Mouse (Mus musculus) forebrain, embryonic 16.5 days (tissue): ENCODE results near the gene Plxdc1. TPM values are rescaled to one million over a fixed set of nuclear protein-coding genes. Genes with fewer than 3 reads are reported as not detected.

Experiments
- ATAC-seq: fragments of 200-750 bp; cut with Nextera tagmentation; 2 replicates; pipeline ENCODE4 v1.8.0; 2017; ENCODE audit warnings: mild to moderate bottlenecking, moderate library complexity
- H3K27ac ChIP-seq: fragments of 300-500 bp; sonication (generic); 2 replicates; pipeline ENCODE4 v1.5.1; 2014; ENCODE audit warnings: low read length, control low read depth
- H3K27me3 ChIP-seq: fragments of 300-500 bp; sonication (generic); replicated peaks from 2 replicates; pipeline ENCODE4 v1.6.1; 2014; ENCODE audit warnings: low read length; ENCODE audit not compliant: control insufficient read depth, insufficient read depth
- H3K36me3 ChIP-seq: fragments of 300-500 bp; sonication (generic); 2 replicates; pipeline ENCODE4 v1.6.1; 2014; ENCODE audit not compliant: control insufficient read depth, insufficient read depth
- H3K4me1 ChIP-seq: fragments of 300-500 bp; sonication (generic); replicated peaks from 2 replicates; pipeline ENCODE4 v1.6.1; 2014; ENCODE audit warnings: low read length; ENCODE audit not compliant: control insufficient read depth, insufficient read depth
- H3K4me2 ChIP-seq: fragments of 300-500 bp; sonication (generic); 2 replicates; pipeline ENCODE4 v1.6.1; 2014; ENCODE audit warnings: mild to moderate bottlenecking, low read length, control low read depth
- H3K4me3 ChIP-seq: fragments of 300-500 bp; sonication (generic); replicated peaks from 2 replicates; pipeline ENCODE4 v1.5.1; 2014; ENCODE audit warnings: mild to moderate bottlenecking, low read length, control low read depth
- H3K9ac ChIP-seq: fragments of 300-500 bp; sonication (generic); replicated peaks from 2 replicates; pipeline ENCODE4 v1.6.1; 2014; ENCODE audit warnings: low read depth, low read length, control low read depth
- H3K9me3 ChIP-seq: fragments of 300-500 bp; sonication (generic); 2 replicates; pipeline ENCODE4 v1.6.1; 2016; ENCODE audit warnings: low read length; ENCODE audit not compliant: control insufficient read depth
- WGBS: fragments of 180-500 bp; shearing (Covaris S2); extraction: QIAGEN DNeasy Blood & Tissue Kit; methylation state at CpG from one replicate; pipeline ENCODE4 v1.1.7; 2014; 5-methylcytosine and 5-hydroxymethylcytosine counted together
- polyA plus RNA-seq: library from polyadenylated mRNA; unstranded; fragments of >200 nt; fragmentation: Nextera tagmentation; extraction: Ambion mirVana; gene quantifications from 2 replicates; pipeline ENCODE4 v1.2.1, GENCODE M21; 2015

Gene Plxdc1
- polyA plus RNA-seq, 1 experiment from 2014 or later: 0.96 TPM

GRCm38 (mm10) chr11:97923639-97924038, 62.6 kb downstream of the Plxdc1 start:
- 71% methylated on average over 9 of the region's 9 CpGs for WGBS
- Histone ChIP-seq H3K9ac (no peak overlapping the region), H3K4me2 (no peak overlapping the region), H3K4me3 (no peak overlapping the region), H3K27me3 (no peaks in the 10 kb centered on the region), H3K27ac (no peak overlapping the region), H3K36me3 (no peaks in the 10 kb centered on the region), H3K4me1 (no peaks in the 10 kb centered on the region), H3K9me3 (no peaks in the 10 kb centered on the region)
- no peak for ATAC-seq

GRCm38 (mm10) chr11:97915974-97916503, 70.2 kb downstream of the Plxdc1 start:
- no peaks in the 10 kb centered on the region for H3K36me3 ChIP-seq
- no peak for ATAC-seq
- WGBS: 92% methylated on average over 6 of the region's 6 CpGs
- no peaks in the 10 kb centered on the region for H3K4me1 ChIP-seq
- H3K27ac ChIP-seq: no peak overlapping the region
- H3K9ac ChIP-seq: no peak overlapping the region
- no peaks in the 10 kb centered on the region for H3K9me3 ChIP-seq
- H3K27me3 ChIP-seq: no peaks in the 10 kb centered on the region
- H3K4me2 ChIP-seq: no peak overlapping the region
- no peak overlapping the region for H3K4me3 ChIP-seq

- Histone ChIP-seq H3K27ac (no peak overlapping the region), H3K27me3 (no peaks in the 10 kb centered on the region), H3K4me3 (no peak overlapping the region), H3K9ac (no peak overlapping the region), H3K4me1 (no peaks in the 10 kb centered on the region), H3K4me2 (no peak overlapping the region), H3K9me3 (no peaks in the 10 kb centered on the region), H3K36me3 (no peaks in the 10 kb centered on the region)
- no peak for ATAC-seq
- WGBS: 75% methylated on average over 2 of the region's 2 CpGs
These were observed 70.8 kb downstream of the Plxdc1 start for GRCm38 (mm10) chr11:97915471-97915870.

GRCm38 (mm10) chr11:97913111-97913510, 73.1 kb downstream of the Plxdc1 start:
- no peak overlapping the region for H3K4me3 ChIP-seq
- no peak overlapping the region for H3K4me2 ChIP-seq
- H3K36me3 ChIP-seq: no peaks in the 10 kb centered on the region
- no peak overlapping the region for H3K9ac ChIP-seq
- H3K4me1 ChIP-seq: no peaks in the 10 kb centered on the region
- no peak for ATAC-seq
- H3K27me3 ChIP-seq: no peaks in the 10 kb centered on the region
- H3K27ac ChIP-seq: no peak overlapping the region
- 92% methylated on average over 14 of the region's 14 CpGs for WGBS
- no peaks in the 10 kb centered on the region for H3K9me3 ChIP-seq

GRCm38 (mm10) chr11:97908634-97909348, 77.5 kb downstream of the Plxdc1 start:
- no peak overlapping the region for H3K4me3 ChIP-seq
- H3K27ac ChIP-seq: no peak overlapping the region
- no peak overlapping the region for H3K4me2 ChIP-seq
- WGBS: 92% methylated on average over 11 of the region's 11 CpGs
- no peak overlapping the region for H3K9ac ChIP-seq
- no peaks in the 10 kb centered on the region for H3K36me3 ChIP-seq
- no peaks in the 10 kb centered on the region for H3K9me3 ChIP-seq
- no peaks in the 10 kb centered on the region for H3K4me1 ChIP-seq
- H3K27me3 ChIP-seq: no peaks in the 10 kb centered on the region
- ATAC-seq: no peak

GRCm38 (mm10) chr11:97907935-97908334, 78.3 kb downstream of the Plxdc1 start:
- 83% methylated on average over 5 of the region's 5 CpGs for WGBS
- Histone ChIP-seq H3K9me3 (no peaks in the 10 kb centered on the region), H3K27ac (no peak overlapping the region), H3K4me1 (no peaks in the 10 kb centered on the region), H3K27me3 (no peaks in the 10 kb centered on the region), H3K4me2 (no peak overlapping the region), H3K4me3 (no peak overlapping the region), H3K36me3 (no peaks in the 10 kb centered on the region), H3K9ac (no peak overlapping the region)
- no peak for ATAC-seq

- H3K27me3 ChIP-seq: no peaks in the 10 kb centered on the region
- ATAC-seq: no peak
- H3K4me3 ChIP-seq: no peak overlapping the region
- H3K36me3 ChIP-seq: no peaks in the 10 kb centered on the region
- H3K27ac ChIP-seq: no peak overlapping the region
- no peaks in the 10 kb centered on the region for H3K9me3 ChIP-seq
- H3K9ac ChIP-seq: no peak overlapping the region
- no peaks in the 10 kb centered on the region for H3K4me1 ChIP-seq
- 91% methylated on average over 9 of the region's 9 CpGs for WGBS
- H3K4me2 ChIP-seq: no peak overlapping the region
These were observed 79.3 kb downstream of the Plxdc1 start for GRCm38 (mm10) chr11:97906905-97907304.

- no peak overlapping the region for H3K27ac ChIP-seq
- WGBS: 65% methylated on average over 2 of the region's 2 CpGs
- no peak overlapping the region for H3K4me2 ChIP-seq
- ATAC-seq: no peak
- no peaks in the 10 kb centered on the region for H3K9me3 ChIP-seq
- no peak overlapping the region for H3K4me3 ChIP-seq
- no peaks in the 10 kb centered on the region for H3K36me3 ChIP-seq
- H3K4me1 ChIP-seq: no peaks in the 10 kb centered on the region
- no peaks in the 10 kb centered on the region for H3K27me3 ChIP-seq
- H3K9ac ChIP-seq: no peak overlapping the region
These were observed 80.3 kb downstream of the Plxdc1 start for GRCm38 (mm10) chr11:97905941-97906340.

GRCm38 (mm10) chr11:97905540-97905939, 80.7 kb downstream of the Plxdc1 start:
- no peaks in the 10 kb centered on the region for H3K27me3 ChIP-seq
- no peak overlapping the region for H3K4me3 ChIP-seq
- WGBS: 96% methylated on average over 2 of the region's 2 CpGs
- no peak for ATAC-seq
- H3K27ac ChIP-seq: no peak overlapping the region
- no peak overlapping the region for H3K4me2 ChIP-seq
- no peaks in the 10 kb centered on the region for H3K36me3 ChIP-seq
- no peaks in the 10 kb centered on the region for H3K9me3 ChIP-seq
- H3K4me1 ChIP-seq: no peaks in the 10 kb centered on the region
- H3K9ac ChIP-seq: no peak overlapping the region
